Mouse (Mus musculus): ENCODE measurements around the gene Map3k10.

The Map3k10 gene

GRCm38 (mm10) chr7:27608130-27608529 is 66.3 kb downstream of the Map3k10 start:
- DNase-seq = no peak

GRCm38 (mm10) chr7:27607580-27607979 is 66.8 kb downstream of the Map3k10 start:
- peak; percentile 71 for DNase-seq

- no peak for DNase-seq
Measured at GRCm38 (mm10) chr7:27606481-27607254, 67.7 kb downstream of the Map3k10 start.

Measured in lung, postnatal 10 days (tissue).